Mouse (Mus musculus) cerebellum, adult (tissue): ENCODE data around the gene Nr1d2.
"Not testable (repeated sequence)": the region's sequence is repeated elsewhere in the genome, so short reads cannot be mapped to it uniquely, and the experiment has no call there.

Experiments used
- ATAC-seq: cut with Nextera tagmentation; 2 replicates; pipeline ENCODE4 v1.9.2; 2017; ENCODE audit warnings: mild to moderate bottlenecking, moderate library complexity, mixed read lengths; ENCODE audit not compliant: insufficient number of reproducible peaks, low FRiP score, low TSS enrichment

Gene Nr1d2

GRCm38 (mm10) chr14:18238750-18239731 is at the start of gene Nr1d2:
Gene Nr1d2, minus strand, starts transcription at chr14:18239127.
- peak; percentile 86 for ATAC-seq

GRCm38 (mm10) chr14:18287391-18287790 is 48.5 kb upstream of the Nr1d2 start:
- ATAC-seq = no peak

- ATAC-seq = no peak
Measured at GRCm38 (mm10) chr14:18286441-18286840, 47.5 kb upstream of the Nr1d2 start.

- no peak for ATAC-seq
Measured at GRCm38 (mm10) chr14:18285476-18285875, 46.5 kb upstream of the Nr1d2 start.

- ATAC-seq = no peak
Measured at GRCm38 (mm10) chr14:18284581-18284980, 45.7 kb upstream of the Nr1d2 start.

GRCm38 (mm10) chr14:18280375-18280774 is 41.4 kb upstream of the Nr1d2 start:
- no peak for ATAC-seq

DNA sequence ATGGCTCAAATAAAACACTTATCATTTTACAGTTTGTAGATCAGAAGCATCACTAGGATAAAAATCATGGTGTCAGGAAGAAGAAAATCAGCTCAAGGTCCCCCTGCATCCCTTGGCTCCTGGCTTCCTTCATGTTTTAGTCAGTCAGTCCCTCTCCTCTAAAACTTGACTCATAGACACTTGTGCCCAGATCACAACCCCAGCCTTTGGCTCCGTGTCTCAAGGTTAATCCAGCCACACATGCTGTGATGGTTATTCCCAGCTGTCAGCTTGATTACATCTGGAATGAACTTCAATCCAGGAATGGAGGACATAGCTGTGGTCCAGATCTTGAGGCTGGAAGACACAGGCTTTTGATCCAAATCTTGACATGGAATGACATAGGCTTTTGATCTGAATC is 35.6 kb upstream of the Nr1d2 start:
- no peak for ATAC-seq

DNA sequence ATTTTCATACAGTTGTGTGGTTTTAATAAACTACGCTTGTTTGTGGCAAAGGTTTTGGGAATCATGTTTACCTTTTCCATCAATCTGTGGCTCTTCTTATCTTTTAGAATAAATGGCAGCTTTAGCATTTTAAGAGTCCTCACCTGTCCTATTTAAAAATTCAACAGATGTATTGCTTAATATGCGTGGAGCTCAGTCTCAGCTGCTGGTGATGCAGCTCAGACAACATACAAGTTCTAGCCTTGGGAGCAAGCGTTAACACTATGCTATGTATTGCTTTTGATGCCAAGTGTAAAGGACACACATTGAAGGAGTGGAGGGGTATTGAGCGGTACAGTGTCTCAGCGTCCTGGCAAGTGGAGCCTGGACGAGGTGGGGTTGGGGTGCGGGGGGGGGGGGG is 32.7 kb upstream of the Nr1d2 start:
- no peak for ATAC-seq

DNA sequence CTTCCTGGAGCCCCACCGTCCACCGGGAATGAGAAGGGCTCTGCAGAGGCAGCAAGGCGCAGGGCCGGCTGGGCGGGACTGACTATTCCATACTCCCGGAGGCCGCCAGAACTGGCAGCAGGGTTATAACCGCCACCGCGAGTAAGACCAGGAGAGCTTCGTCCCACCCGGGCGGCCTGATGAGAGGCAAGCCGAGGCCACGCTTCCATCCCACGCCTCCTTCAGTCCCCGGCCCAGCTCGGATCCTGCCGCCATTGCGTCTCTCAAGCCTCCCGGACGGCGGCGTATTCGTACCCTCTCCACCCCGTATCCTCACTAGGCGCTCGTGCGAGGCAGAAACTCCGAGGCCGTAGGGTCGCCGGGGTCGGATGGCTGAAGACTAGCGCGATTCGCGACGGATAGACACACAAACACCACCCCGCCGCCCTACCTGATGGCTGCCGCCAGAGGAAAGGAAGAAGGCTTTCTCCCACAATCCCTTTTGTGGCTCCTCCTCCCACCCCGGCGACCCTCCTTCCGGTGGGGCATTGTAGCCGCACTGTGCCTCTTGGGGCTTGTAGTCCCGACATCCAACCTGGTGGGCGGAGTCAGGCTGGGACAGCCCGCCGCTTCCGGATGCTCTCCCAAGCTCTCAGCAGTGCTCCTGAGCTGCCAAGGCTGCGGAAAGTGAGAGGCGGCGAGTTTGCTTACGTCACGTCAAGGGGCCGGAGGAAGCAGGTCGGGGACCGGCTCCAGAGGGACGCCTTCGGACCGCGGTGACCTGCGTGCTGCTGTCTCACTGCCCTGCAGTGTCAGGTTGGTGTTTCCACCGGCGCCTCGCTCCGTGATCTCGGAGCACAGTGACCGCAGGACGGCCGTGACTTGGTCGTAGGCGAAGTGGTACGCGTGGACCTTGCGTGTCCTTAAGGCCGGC is 31.9 kb upstream of the Nr1d2 start, which contains the start of the genes Nkiras1 and Rpl15:
Gene Nkiras1, plus strand, starts transcription at position 608 of the 913 bp plus-strand sequence.
Gene Rpl15, minus strand, starts transcription at position 863 of the 913 bp plus-strand sequence.
- ATAC-seq = peak; percentile 98

DNA sequence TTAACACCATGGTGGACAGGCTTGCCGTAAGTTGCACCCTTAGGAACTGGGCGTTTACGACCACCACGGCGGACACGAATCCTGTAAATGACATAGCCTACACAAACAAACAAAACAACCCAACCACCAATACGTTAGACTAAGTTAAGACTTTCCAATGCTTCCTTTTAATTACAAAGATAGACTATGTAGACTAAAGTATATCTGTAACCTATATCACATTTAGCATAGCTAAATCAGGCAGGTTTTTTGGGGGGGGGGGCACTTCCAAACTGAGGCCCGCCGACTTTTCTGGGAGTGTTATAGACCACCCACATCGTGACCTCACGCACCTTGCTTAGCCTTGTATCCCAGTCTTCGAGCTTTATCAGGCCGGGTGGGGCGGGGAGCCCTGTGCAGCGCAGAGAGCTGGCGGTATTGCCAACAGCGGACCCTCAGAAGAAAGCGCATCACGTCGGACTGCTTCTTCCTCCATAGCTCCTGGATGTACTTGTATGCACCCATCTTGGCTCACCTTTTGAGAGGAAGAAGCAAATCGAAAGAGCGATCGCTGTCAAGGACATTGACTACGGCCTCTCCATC is 31.1 kb upstream of the Nr1d2 start:
- not testable (repeated sequence) for ATAC-seq

- no peak for ATAC-seq
Measured at GRCm38 (mm10) chr14:18263427-18263826, 24.5 kb upstream of the Nr1d2 start.

GRCm38 (mm10) chr14:18261203-18261602 is 22.3 kb upstream of the Nr1d2 start:
- no peak for ATAC-seq

GRCm38 (mm10) chr14:18242638-18243130 is 3.8 kb upstream of the Nr1d2 start:
- no peak for ATAC-seq

- ATAC-seq = no peak
Measured at GRCm38 (mm10) chr14:18241786-18242185, 2.9 kb upstream of the Nr1d2 start.

- no peak for ATAC-seq
Measured at GRCm38 (mm10) chr14:18240132-18240531, 1.2 kb upstream of the Nr1d2 start.

GRCm38 (mm10) chr14:18238131-18238749 is 687 bp downstream of the Nr1d2 start:
- peak; percentile 43 for ATAC-seq

DNA sequence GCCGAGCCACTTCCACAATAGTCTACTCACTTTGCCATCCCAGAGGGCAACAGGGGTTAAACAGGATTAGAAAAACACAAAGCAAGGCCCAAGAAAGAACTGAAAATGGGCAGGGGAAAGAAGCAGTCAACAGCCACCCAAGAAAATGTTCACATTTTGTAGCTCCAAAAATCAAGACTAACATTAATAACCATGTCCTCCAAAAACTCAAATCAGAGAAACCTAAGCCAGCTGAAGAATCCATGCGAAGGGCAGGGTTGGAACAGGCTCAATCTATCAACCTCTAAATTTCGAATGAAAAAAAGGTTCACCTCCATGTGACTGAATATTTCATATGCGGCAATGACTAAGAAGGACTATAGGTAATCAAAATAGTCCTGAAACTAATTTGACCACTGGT is 1.5 kb downstream of the Nr1d2 start:
- ATAC-seq = no peak

DNA sequence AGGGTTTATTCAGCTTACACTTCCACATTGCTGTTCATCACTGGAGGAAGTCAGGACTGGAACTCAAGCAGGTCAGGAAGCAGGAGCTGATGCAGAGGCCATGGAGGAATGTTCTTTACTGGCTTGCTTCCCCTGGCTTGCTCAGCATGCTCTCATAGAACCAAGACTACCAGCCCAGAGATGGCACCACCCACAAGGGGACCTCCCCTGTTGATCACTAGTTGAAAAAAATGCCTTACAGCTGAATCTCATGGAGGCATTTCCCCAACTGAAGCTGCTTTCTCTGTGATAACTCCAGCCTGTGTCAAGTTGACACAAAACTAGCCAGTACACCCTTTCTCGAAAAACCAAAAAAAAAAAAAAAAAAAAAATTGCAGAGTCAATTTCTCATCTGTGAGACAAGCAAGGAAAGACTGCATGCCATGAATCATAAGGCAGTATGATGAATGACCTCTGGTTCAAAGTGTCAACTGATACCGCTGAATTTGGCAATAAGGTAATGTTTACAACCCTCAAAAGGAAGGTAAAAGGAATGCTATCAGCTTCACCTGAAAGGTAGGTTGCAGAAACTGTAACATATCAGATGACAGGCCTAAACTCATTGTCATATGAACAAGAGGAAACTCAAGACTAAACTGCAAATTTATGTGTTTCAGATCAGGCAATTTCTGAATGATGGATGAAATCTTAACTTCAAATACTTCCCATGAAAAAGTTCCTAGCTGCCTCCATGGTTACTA is 2.3 kb downstream of the Nr1d2 start:
- ATAC-seq = not testable (repeated sequence)
